Mouse (Mus musculus): ENCODE results near the gene Mast4.

Gene Mast4

GRCm38 (mm10) chr13:102958273-102959270 lies 375.7 kb downstream of the Mast4 start:
- no peak for DNase-seq

- DNase-seq = peak; percentile 76
These were observed 376.6 kb downstream of the Mast4 start for GRCm38 (mm10) chr13:102957508-102958272.

GRCm38 (mm10) chr13:102955506-102955905 lies 378.8 kb downstream of the Mast4 start:
- no peak for DNase-seq

- DNase-seq = peak; percentile 32
These were observed 384.5 kb downstream of the Mast4 start for GRCm38 (mm10) chr13:102949756-102950155.

GRCm38 (mm10) chr13:102948966-102949365 lies 385.3 kb downstream of the Mast4 start:
- DNase-seq = no peak

GRCm38 (mm10) chr13:102947546-102947945 lies 386.8 kb downstream of the Mast4 start:
- DNase-seq = no peak

GRCm38 (mm10) chr13:102946024-102946821 lies 388.1 kb downstream of the Mast4 start:
- peak; percentile 45 for DNase-seq

GRCm38 (mm10) chr13:102945450-102945849 lies 388.8 kb downstream of the Mast4 start:
- no peak for DNase-seq

GRCm38 (mm10) chr13:102944516-102944915 lies 389.8 kb downstream of the Mast4 start:
- no peak for DNase-seq

- DNase-seq = no peak
These were observed 391.7 kb downstream of the Mast4 start for GRCm38 (mm10) chr13:102942557-102942956.

- no peak for DNase-seq
These were observed 393.8 kb downstream of the Mast4 start for GRCm38 (mm10) chr13:102940476-102940875.

- DNase-seq = no peak
These were observed 398.1 kb downstream of the Mast4 start for GRCm38 (mm10) chr13:102936233-102936632.

GRCm38 (mm10) chr13:102935788-102936187 lies 398.5 kb downstream of the Mast4 start:
- DNase-seq = no peak

GRCm38 (mm10) chr13:102933702-102934101 lies 400.6 kb downstream of the Mast4 start:
- peak; percentile 25 for DNase-seq

- DNase-seq = no peak
These were observed 401.9 kb downstream of the Mast4 start for GRCm38 (mm10) chr13:102932434-102932833.

GRCm38 (mm10) chr13:102931951-102932350 lies 402.3 kb downstream of the Mast4 start:
- DNase-seq = no peak

- peak; percentile 43 for DNase-seq
These were observed 408.3 kb downstream of the Mast4 start for GRCm38 (mm10) chr13:102925844-102926598.

GRCm38 (mm10) chr13:102919741-102920140 lies 414.6 kb downstream of the Mast4 start:
- no peak for DNase-seq

GRCm38 (mm10) chr13:102918616-102919015 lies 415.7 kb downstream of the Mast4 start:
- no peak for DNase-seq

GRCm38 (mm10) chr13:102915341-102915740 lies 419.0 kb downstream of the Mast4 start:
- no peak for DNase-seq

GRCm38 (mm10) chr13:102914800-102915199 lies 419.5 kb downstream of the Mast4 start:
- no peak for DNase-seq

GRCm38 (mm10) chr13:102913919-102914318 lies 420.4 kb downstream of the Mast4 start:
- DNase-seq = no peak

All from retina, postnatal 1 day (tissue).